In genomic region chr13:70794074-70794572, GRCm38 (mm10) we compare ENCODE assay signal across 12 mouse cellular contexts. TPM values are rescaled to one million over a fixed set of nuclear protein-coding genes. Genes with fewer than 3 reads are reported as not detected.
DNase-seq lines count a peak whose midpoint lies in the region; ATAC-seq and TF ChIP-seq lines count a peak whose summit lies in the region.
"Had no signal": no experiment of that assay in that cellular context is flagged by ENCODE, and none has a peak within 500 bp of the region (broad histone marks: within the 10 kb centered on the region; RNA-seq: fewer than 3 reads in every experiment).

No protein-coding gene starts in this region.

- H3K9me3 ChIP-seq in midbrain, embryonic 10.5 days (replicated peaks), result no peaks in the 10 kb centered on the region
- no peaks in the 10 kb centered on the region for H3K9me3 ChIP-seq in midbrain, embryonic 11.5 days (ENCODE audit: control insufficient read depth, low read length)
- no peaks in the 10 kb centered on the region for H3K9me3 ChIP-seq in embryonic facial prominence, embryonic 14.5 days (ENCODE audit: control insufficient read depth, low read length)
- no peaks in the 10 kb centered on the region for H3K9me3 ChIP-seq in kidney, postnatal 0 days (replicated peaks; ENCODE audit: low read length)
- no peaks in the 10 kb centered on the region for H3K9me3 ChIP-seq in stomach, embryonic 15.5 days
- no peaks in the 10 kb centered on the region for H3K9me3 ChIP-seq in midbrain, embryonic 13.5 days
- no peaks in the 10 kb centered on the region for H3K9me3 ChIP-seq in midbrain, embryonic 15.5 days
- H3K9me3 ChIP-seq: neural tube, embryonic 13.5 days had no signal

- peaks cover 8% of the 10 kb centered on the region for H3K4me1 ChIP-seq in midbrain, embryonic 10.5 days
- H3K4me1 ChIP-seq in midbrain, embryonic 11.5 days (ENCODE audit: control insufficient read depth, insufficient read depth, low read length), result no peaks in the 10 kb centered on the region
- peaks cover 9% of the 10 kb centered on the region for H3K4me1 ChIP-seq in embryonic facial prominence, embryonic 14.5 days (ENCODE audit: control insufficient read depth, insufficient read depth, low read length)
- peaks cover 9% of the 10 kb centered on the region for H3K4me1 ChIP-seq in kidney, postnatal 0 days (replicated peaks; ENCODE audit: insufficient read depth, low read length)
- peaks cover 4% of the 10 kb centered on the region; the same call in 1 of the 2 replicates for H3K4me1 ChIP-seq in stomach, embryonic 15.5 days
- no peaks in the 10 kb centered on the region for H3K4me1 ChIP-seq in midbrain, embryonic 13.5 days (replicated peaks)
- H3K4me1 ChIP-seq in midbrain, embryonic 15.5 days, result 0 out of 2 replicates have a peak, but pooled peaks cover 3% of the 10 kb centered on the region

- ATAC-seq in midbrain, embryonic 11.5 days (ENCODE audit: low FRiP score), result no peak
- ATAC-seq in embryonic facial prominence, embryonic 14.5 days (ENCODE audit: low read depth), result peak; percentile 84
- peak; percentile 93 for ATAC-seq in kidney, postnatal 0 days (replicated peaks; ENCODE audit: low FRiP score, low read depth)
- peak; percentile 70 for ATAC-seq in stomach, embryonic 15.5 days (ENCODE audit: insufficient read depth, low FRiP score, low read depth)
- no peak for ATAC-seq in midbrain, embryonic 13.5 days
- no peak for ATAC-seq in midbrain, embryonic 15.5 days (replicated peaks)

- no peaks in the 10 kb centered on the region for H3K36me3 ChIP-seq in midbrain, embryonic 10.5 days
- no peaks in the 10 kb centered on the region for H3K36me3 ChIP-seq in midbrain, embryonic 11.5 days (ENCODE audit: control insufficient read depth, insufficient read depth, low read length)
- no peaks in the 10 kb centered on the region for H3K36me3 ChIP-seq in embryonic facial prominence, embryonic 14.5 days (ENCODE audit: control insufficient read depth, insufficient read depth, low read length)
- no peaks in the 10 kb centered on the region for H3K36me3 ChIP-seq in kidney, postnatal 0 days (ENCODE audit: insufficient read depth, low read length)
- H3K36me3 ChIP-seq in stomach, embryonic 15.5 days, result no peaks in the 10 kb centered on the region
- H3K36me3 ChIP-seq in midbrain, embryonic 13.5 days, result no peaks in the 10 kb centered on the region
- no peaks in the 10 kb centered on the region for H3K36me3 ChIP-seq in midbrain, embryonic 15.5 days (replicated peaks)
- H3K36me3 ChIP-seq: neural tube, embryonic 13.5 days had no signal

- no peak for TF ChIP-seq CTCF in kidney, postnatal 0 days (IDR thresholded peaks at IDR 0.05; ENCODE audit: low read depth)

- no peak overlapping the region for H3K9ac ChIP-seq in midbrain, embryonic 11.5 days (ENCODE audit: low read length)
- H3K9ac ChIP-seq in embryonic facial prominence, embryonic 14.5 days (ENCODE audit: low read depth, low read length), result no peak overlapping the region
- no peak overlapping the region for H3K9ac ChIP-seq in kidney, postnatal 0 days (ENCODE audit: low read depth, low read length)
- H3K9ac ChIP-seq in stomach, embryonic 15.5 days, result no peak overlapping the region
- H3K9ac ChIP-seq in midbrain, embryonic 13.5 days (replicated peaks), result no peak overlapping the region
- no peak overlapping the region for H3K9ac ChIP-seq in midbrain, embryonic 15.5 days
- H3K9ac ChIP-seq: neural tube, embryonic 13.5 days had no signal

- DNase-seq in midbrain, embryonic 10.5 days (ENCODE audit: low spot score), result peak; percentile 28
- no peak for DNase-seq in midbrain, embryonic 11.5 days (ENCODE audit: low spot score, missing footprints)
- peak; percentile 65 for DNase-seq in embryonic facial prominence, embryonic 14.5 days (ENCODE audit: low spot score)
- DNase-seq in kidney, postnatal 0 days (ENCODE audit: low spot score), result peak; percentile 70
- no peak for DNase-seq in gastrocnemius, postnatal 25 days

- no peak overlapping the region for H3K4me2 ChIP-seq in midbrain, embryonic 11.5 days
- no peak overlapping the region for H3K4me2 ChIP-seq in embryonic facial prominence, embryonic 14.5 days (ENCODE audit: low read depth, low read length)
- H3K4me2 ChIP-seq in kidney, postnatal 0 days (ENCODE audit: low read length), result no peak overlapping the region; the same call in 1 of the 2 replicates
- 0 out of 2 replicates have a peak overlapping the region, but pooled peaks have one; percentile 6 for H3K4me2 ChIP-seq in stomach, embryonic 15.5 days
- no peak overlapping the region for H3K4me2 ChIP-seq in midbrain, embryonic 13.5 days (replicated peaks)
- no peak overlapping the region for H3K4me2 ChIP-seq in midbrain, embryonic 15.5 days
- H3K4me2 ChIP-seq: neural tube, embryonic 13.5 days had no signal

- H3K27ac ChIP-seq in midbrain, embryonic 10.5 days (replicated peaks), result no peak overlapping the region
- no peak overlapping the region for H3K27ac ChIP-seq in midbrain, embryonic 11.5 days (ENCODE audit: low read depth, low read length)
- no peak overlapping the region for H3K27ac ChIP-seq in embryonic facial prominence, embryonic 14.5 days (replicated peaks; ENCODE audit: low read depth, low read length)
- H3K27ac ChIP-seq in kidney, postnatal 0 days, result peak overlapping the region; percentile 75
- H3K27ac ChIP-seq in stomach, embryonic 15.5 days, result 0 out of 2 replicates have a peak overlapping the region, but pooled peaks have one; percentile 60
- no peak overlapping the region for H3K27ac ChIP-seq in midbrain, embryonic 13.5 days
- no peak overlapping the region for H3K27ac ChIP-seq in midbrain, embryonic 15.5 days
- H3K27ac ChIP-seq: macrophage; neural tube, embryonic 13.5 days had no signal

- WGBS in midbrain, embryonic 10.5 days, result 63% methylated on average over 8 of the region's 8 CpGs
- WGBS in midbrain, embryonic 11.5 days, result 62% methylated on average over 8 of the region's 8 CpGs
- 15% methylated on average over 8 of the region's 8 CpGs for WGBS in embryonic facial prominence, embryonic 14.5 days
- 19% methylated on average over 8 of the region's 8 CpGs for WGBS in kidney, postnatal 0 days
- 28% methylated on average over 8 of the region's 8 CpGs for WGBS in stomach, embryonic 15.5 days
- 56% methylated on average over 8 of the region's 8 CpGs for WGBS in midbrain, embryonic 13.5 days
- WGBS in midbrain, embryonic 15.5 days, result 58% methylated on average over 8 of the region's 8 CpGs

- no peak overlapping the region for H3K4me3 ChIP-seq in midbrain, embryonic 10.5 days
- H3K4me3 ChIP-seq in midbrain, embryonic 11.5 days (ENCODE audit: low read depth, low read length), result no peak overlapping the region
- no peak overlapping the region for H3K4me3 ChIP-seq in embryonic facial prominence, embryonic 14.5 days (ENCODE audit: low read depth, low read length)
- H3K4me3 ChIP-seq in kidney, postnatal 0 days (replicated peaks; ENCODE audit: low read depth, low read length), result no peak overlapping the region
- H3K4me3 ChIP-seq in stomach, embryonic 15.5 days (replicated peaks), result no peak overlapping the region
- H3K4me3 ChIP-seq in midbrain, embryonic 13.5 days (replicated peaks), result no peak overlapping the region
- no peak overlapping the region for H3K4me3 ChIP-seq in midbrain, embryonic 15.5 days
- H3K4me3 ChIP-seq: neural tube, embryonic 13.5 days had no signal

- H3K27me3 ChIP-seq in midbrain, embryonic 10.5 days (ENCODE audit: low read depth, poor library complexity, severe bottlenecking), result no peaks in the 10 kb centered on the region
- H3K27me3 ChIP-seq in midbrain, embryonic 11.5 days (ENCODE audit: control insufficient read depth, insufficient read depth, low read length), result no peaks in the 10 kb centered on the region
- no peaks in the 10 kb centered on the region for H3K27me3 ChIP-seq in embryonic facial prominence, embryonic 14.5 days (replicated peaks; ENCODE audit: control insufficient read depth, insufficient read depth, low read length)
- no peaks in the 10 kb centered on the region for H3K27me3 ChIP-seq in kidney, postnatal 0 days (ENCODE audit: insufficient read depth, low read length)
- no peaks in the 10 kb centered on the region for H3K27me3 ChIP-seq in stomach, embryonic 15.5 days (replicated peaks)
- no peaks in the 10 kb centered on the region for H3K27me3 ChIP-seq in midbrain, embryonic 13.5 days
- H3K27me3 ChIP-seq in midbrain, embryonic 15.5 days (replicated peaks), result no peaks in the 10 kb centered on the region
- H3K27me3 ChIP-seq: neural tube, embryonic 13.5 days had no signal

RNA-seq across cellular contexts. Expression of gene Adamts16, which starts 47.5 kb away (rescaled TPM):
- polyA plus RNA-seq in midbrain, embryonic 10.5 days (2016; fragmentation: Nextera tagmentation; extraction: Ambion mirVana), result 0.25 and 0.27 TPM in 2 replicates
- polyA plus RNA-seq in midbrain, embryonic 11.5 days (2014; fragmentation: Nextera tagmentation; extraction: Ambion mirVana), result 0.29 and 0.45 TPM in 2 replicates
- 1.9 and 2.5 TPM in 2 replicates for polyA plus RNA-seq in embryonic facial prominence, embryonic 14.5 days (2014; fragmentation: Nextera tagmentation; extraction: Ambion mirVana)
- polyA plus RNA-seq in kidney, postnatal 0 days (2015; fragmentation: Nextera tagmentation; extraction: Ambion mirVana), result 11.8 and 13.8 TPM in 2 replicates
- polyA plus RNA-seq in stomach, embryonic 15.5 days (2015; fragmentation: Nextera tagmentation; extraction: Ambion mirVana), result 2.6 and 3.5 TPM in 2 replicates
- total RNA-seq in gastrocnemius, postnatal 25 days (2021), result 1 to 10 TPM in 1 of 2 experiments, under 1 TPM in 1; 0.90 to 1.1 TPM
- 0.76 and 1.3 TPM in 2 replicates for polyA plus RNA-seq in midbrain, embryonic 13.5 days (2015; fragmentation: Nextera tagmentation; extraction: Ambion mirVana)
- 1.9 and 2.4 TPM in 2 replicates for polyA plus RNA-seq in midbrain, embryonic 15.5 days (2015; fragmentation: Nextera tagmentation; extraction: Ambion mirVana)
- total RNA-seq: common myeloid progenitor, adult 5-6 weeks; hematopoietic stem cell, adult 5-6 weeks had no signal
- polyA plus RNA-seq: macrophage had no signal

Comparison
In these comparisons a context has a peak if more than half of its experiments do, and no peak if none do; other contexts are left out.
1. DNase-seq: peak in midbrain, embryonic 10.5 days (single experiment), embryonic facial prominence, embryonic 14.5 days (single experiment) and kidney, postnatal 0 days (single experiment); none in midbrain, embryonic 11.5 days (single experiment) and gastrocnemius, postnatal 25 days (single experiment).
2. H3K27ac ChIP-seq: peak in kidney, postnatal 0 days (single experiment) and stomach, embryonic 15.5 days (single experiment); none in midbrain, embryonic 10.5 days (single experiment), midbrain, embryonic 11.5 days (single experiment), embryonic facial prominence, embryonic 14.5 days (single experiment), midbrain, embryonic 13.5 days (single experiment) and midbrain, embryonic 15.5 days (single experiment).
3. ATAC-seq: peak in embryonic facial prominence, embryonic 14.5 days (single experiment), kidney, postnatal 0 days (single experiment) and stomach, embryonic 15.5 days (single experiment); none in midbrain, embryonic 11.5 days (single experiment), midbrain, embryonic 13.5 days (single experiment) and midbrain, embryonic 15.5 days (single experiment).